Mouse (Mus musculus) spleen, embryonic (tissue): ENCODE results near the gene Ubl3.

ENCODE experiments used
- CTCF ChIA-PET: fragments of 350-600 bp; sonication (Branson Sonifier 250); formaldehyde crosslinking; loops from one replicate; lab custom pipeline; 2022; lab: Charles Lee

Ubl3 gene

DNA sequence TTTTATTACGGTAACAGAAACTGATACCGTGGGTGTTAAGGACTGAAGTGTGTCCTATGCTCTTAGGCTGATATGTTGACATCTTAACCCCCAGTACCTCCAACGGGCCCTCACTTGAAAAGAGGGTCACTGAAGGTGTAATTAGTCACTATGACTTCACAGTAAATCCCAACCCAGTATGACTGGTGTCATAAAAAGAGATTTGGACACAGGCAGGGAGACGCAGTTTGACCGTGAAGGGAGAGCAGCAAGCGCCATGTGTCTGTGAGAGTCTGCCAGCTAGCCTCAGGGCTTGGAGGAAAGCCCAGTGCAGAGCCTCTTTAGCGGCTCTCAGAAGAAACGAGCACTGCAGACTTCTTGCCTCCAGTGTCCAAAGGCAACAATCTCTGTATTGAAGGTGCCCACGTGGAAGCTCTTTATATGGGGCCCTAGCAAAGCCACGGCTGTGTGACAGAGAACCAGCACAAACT lies 62.8 kb downstream of the Ubl3 start:
- CTCF ChIA-PET = interaction anchor here (0.6 kb wide), 1 partner anchor 249 kb away, joined by 4 read pairs; no protein-coding TSS in a partner anchor

DNA sequence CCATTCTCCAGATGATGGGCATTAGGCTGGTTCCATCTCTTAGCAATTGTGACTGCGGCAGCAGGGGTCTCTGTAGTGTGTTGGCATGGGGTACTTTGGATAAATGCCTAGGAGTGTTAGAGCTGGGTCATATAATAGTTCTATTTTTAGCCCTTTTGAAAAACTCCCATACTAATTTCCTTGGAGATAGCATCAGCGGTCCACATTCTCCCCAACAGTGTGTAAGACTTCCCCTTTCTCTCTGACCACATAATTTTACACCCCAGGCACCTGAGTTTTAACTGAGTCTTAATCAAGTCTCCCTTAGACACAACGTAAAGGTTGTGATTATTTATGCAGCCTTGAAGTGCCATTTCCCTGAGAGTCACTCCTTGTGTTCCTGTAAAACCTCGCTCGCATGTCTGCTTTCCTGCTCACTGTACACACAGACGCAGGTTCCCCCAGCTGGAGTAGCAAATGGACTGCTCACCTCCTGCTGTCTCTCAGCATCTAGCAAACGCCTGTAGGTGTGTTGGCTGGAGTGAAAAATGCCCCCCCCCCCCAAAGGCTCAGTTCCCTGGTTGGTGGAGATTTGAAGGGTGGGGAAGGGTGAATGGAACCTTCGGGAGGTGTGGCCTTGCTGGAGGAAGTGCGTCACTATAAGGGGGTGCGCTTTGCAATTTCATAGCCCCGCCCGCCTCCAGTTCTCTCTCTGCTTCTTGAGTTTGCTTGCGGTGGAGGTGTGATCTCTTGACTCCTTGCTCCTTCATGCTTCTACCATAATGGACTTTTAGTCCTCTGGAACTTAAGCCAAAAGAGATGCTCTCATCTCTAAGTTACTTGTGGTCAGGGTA lies 63.5 kb downstream of the Ubl3 start:
- CTCF ChIA-PET = interaction anchor here (0.7 kb wide), 1 partner anchor 88 kb away, joined by 3 read pairs; no protein-coding TSS in a partner anchor

- CTCF ChIA-PET = interaction anchor here (0.6 kb wide), 1 partner anchor 60 kb away, joined by 10 read pairs; no protein-coding TSS in a partner anchor
Measured at GRCm38 (mm10) chr5:148486202-148486601, 66.4 kb downstream of the Ubl3 start.

DNA sequence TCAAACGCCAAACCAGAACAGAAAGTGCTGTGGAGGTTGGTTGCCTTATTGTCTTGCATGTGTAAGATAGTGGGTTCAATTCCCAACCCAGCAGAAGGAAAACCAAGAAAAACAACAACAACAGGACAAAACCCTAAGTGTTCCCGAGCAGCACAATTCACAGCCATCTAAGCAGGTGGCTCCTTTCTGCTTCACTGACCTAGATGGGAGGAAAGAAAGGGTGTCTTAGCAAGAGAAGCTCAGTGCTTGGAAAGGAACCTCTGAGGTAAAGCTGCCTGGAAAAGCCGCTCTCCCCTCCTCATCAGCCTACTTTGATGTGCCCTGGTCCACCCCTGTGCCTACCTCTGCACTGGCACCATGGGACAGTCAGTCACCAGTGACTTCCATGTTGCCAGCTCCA lies 70.8 kb downstream of the Ubl3 start:
- CTCF ChIA-PET = no interaction called here

DNA sequence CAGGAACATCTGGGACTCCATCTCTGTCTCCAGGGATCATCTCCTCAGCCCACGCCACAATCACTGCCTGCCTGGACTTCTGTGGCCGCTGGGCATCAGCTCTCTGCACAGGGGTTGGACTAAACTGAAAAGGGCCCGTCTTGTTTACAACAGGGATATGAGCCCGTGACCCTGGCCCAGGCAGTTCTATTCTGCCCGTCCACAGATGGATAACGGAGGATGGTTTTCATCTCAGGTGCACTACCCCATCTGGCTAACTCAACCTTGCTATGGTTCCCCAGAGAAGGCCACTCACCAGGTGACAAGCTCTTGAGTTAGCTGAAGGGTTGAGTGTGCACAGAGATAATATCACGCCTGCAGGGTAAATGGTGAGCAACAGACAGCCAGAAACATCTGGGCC lies 78.2 kb downstream of the Ubl3 start:
- CTCF ChIA-PET = no interaction called here

- CTCF ChIA-PET = interaction anchor here (0.6 kb wide), 1 partner anchor 1047 kb away, joined by 12 read pairs; no protein-coding TSS in a partner anchor
Measured at GRCm38 (mm10) chr5:148468626-148469441, 83.8 kb downstream of the Ubl3 start.

- CTCF ChIA-PET = no interaction called here
Measured at GRCm38 (mm10) chr5:148466933-148467607, 85.5 kb downstream of the Ubl3 start.

- CTCF ChIA-PET = no interaction called here
Measured at GRCm38 (mm10) chr5:148466116-148466515, 86.5 kb downstream of the Ubl3 start.

GRCm38 (mm10) chr5:148465091-148465490 lies 87.5 kb downstream of the Ubl3 start:
- CTCF ChIA-PET = no interaction called here

DNA sequence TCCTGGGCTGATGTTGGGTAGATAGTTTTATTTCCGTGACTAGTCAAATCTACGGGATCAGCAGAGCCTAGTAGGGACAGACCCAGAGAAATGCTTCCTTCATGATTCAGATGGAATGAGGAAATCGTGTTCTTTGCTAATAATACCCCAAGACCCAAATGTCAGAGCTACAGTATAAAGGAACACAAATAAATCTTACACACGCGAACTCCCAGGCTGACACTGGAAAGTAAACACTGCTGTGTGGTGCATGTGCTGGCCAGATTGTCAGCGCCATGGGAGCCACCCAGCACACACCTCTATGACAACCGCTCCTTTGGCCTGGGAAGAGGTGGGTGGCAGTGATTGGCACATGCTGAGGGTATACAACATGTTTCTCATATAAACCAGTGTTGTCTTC lies 88.1 kb downstream of the Ubl3 start:
- CTCF ChIA-PET = no interaction called here

GRCm38 (mm10) chr5:148463783-148464294 lies 88.8 kb downstream of the Ubl3 start:
- CTCF ChIA-PET = no interaction called here
